Mouse (Mus musculus): Measurements from ENCODE around the gene Lif.

- no peak for TF ChIP-seq CTCF (IDR thresholded peaks at IDR 0.05; ENCODE audit: low read depth)
- no peak for TF ChIP-seq EP300 (IDR thresholded peaks at IDR 0.05; ENCODE audit: low read depth)
Measured at GRCm38 (mm10) chr11:4289280-4289679, 31.9 kb downstream of the Lif start.
